Mouse (Mus musculus): ENCODE results near the gene Hdac9. TPM values are rescaled to one million over a fixed set of nuclear protein-coding genes. Genes with fewer than 3 reads are reported as not detected.

The Hdac9 gene
- polyA plus RNA-seq, 1 experiment = not detected

DNA sequence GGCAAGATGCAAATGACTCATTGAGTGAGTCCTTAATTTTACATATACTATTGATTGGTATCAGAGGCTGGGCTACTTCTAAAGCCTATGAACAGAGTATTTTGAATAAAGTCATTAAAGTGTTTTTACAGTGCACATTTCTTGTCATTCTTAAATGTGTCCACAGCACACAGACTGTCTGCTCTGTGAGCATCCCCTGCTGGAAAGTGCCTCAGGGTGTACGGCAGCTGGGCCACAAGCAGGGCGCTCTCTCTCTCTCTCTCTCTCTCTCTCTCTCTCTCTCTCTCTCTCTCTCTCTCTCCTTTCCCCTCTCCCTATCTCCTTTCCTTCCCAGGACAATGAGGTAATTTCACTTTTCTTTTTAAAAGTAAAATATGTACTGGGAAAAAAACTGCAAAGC lies 569.4 kb downstream of the Hdac9 start:
- no peaks in the 10 kb centered on the region for H3K4me1 ChIP-seq (ENCODE audit: control insufficient read depth)
- H3K27me3 ChIP-seq (ENCODE audit: control insufficient read depth) = no peaks in the 10 kb centered on the region
- TF ChIP-seq GATA1 (IDR thresholded peaks at IDR 0.05; ENCODE audit: low read length) = no peak
- TF ChIP-seq TAL1 (IDR thresholded peaks at IDR 0.05; ENCODE audit: low read length) = no peak

GRCm38 (mm10) chr12:34342761-34343160 lies 574.1 kb downstream of the Hdac9 start:
- no peaks in the 10 kb centered on the region for H3K4me1 ChIP-seq (ENCODE audit: control insufficient read depth)
- no peaks in the 10 kb centered on the region for H3K27me3 ChIP-seq (ENCODE audit: control insufficient read depth)
- TF ChIP-seq GATA1 (IDR thresholded peaks at IDR 0.05; ENCODE audit: low read length) (no peak), TAL1 (IDR thresholded peaks at IDR 0.05; ENCODE audit: low read length) (no peak)
- H3K9me3 ChIP-seq (ENCODE audit: control insufficient read depth, low read length) = no peaks in the 10 kb centered on the region
- H3K36me3 ChIP-seq (ENCODE audit: control insufficient read depth) = no peaks in the 10 kb centered on the region
- H3K4me3 ChIP-seq (replicated peaks) = no peak overlapping the region

More for the DNA sequence above, 569.4 kb downstream of the Hdac9 start:
- Histone ChIP-seq H3K9me3 (ENCODE audit: control insufficient read depth, low read length) (no peaks in the 10 kb centered on the region), H3K36me3 (ENCODE audit: control insufficient read depth) (no peaks in the 10 kb centered on the region), H3K4me3 (replicated peaks) (no peak overlapping the region)

GRCm38 (mm10) chr12:34338886-34339285 lies 578.0 kb downstream of the Hdac9 start:
- H3K27me3 ChIP-seq (ENCODE audit: control insufficient read depth) = no peaks in the 10 kb centered on the region
- no peak for TF ChIP-seq GATA1 (IDR thresholded peaks at IDR 0.05; ENCODE audit: low read length)
- no peak for TF ChIP-seq TAL1 (IDR thresholded peaks at IDR 0.05; ENCODE audit: low read length)
- H3K9me3 ChIP-seq (ENCODE audit: control insufficient read depth, low read length) = no peaks in the 10 kb centered on the region
- H3K4me1 ChIP-seq (ENCODE audit: control insufficient read depth) = no peaks in the 10 kb centered on the region
- H3K36me3 ChIP-seq (ENCODE audit: control insufficient read depth) = no peaks in the 10 kb centered on the region
- H3K4me3 ChIP-seq (replicated peaks) = no peak overlapping the region

- Histone ChIP-seq H3K4me1 (ENCODE audit: control insufficient read depth) (no peaks in the 10 kb centered on the region), H3K9me3 (ENCODE audit: control insufficient read depth, low read length) (no peaks in the 10 kb centered on the region), H3K27me3 (ENCODE audit: control insufficient read depth) (no peaks in the 10 kb centered on the region), H3K36me3 (ENCODE audit: control insufficient read depth) (no peaks in the 10 kb centered on the region), H3K4me3 (replicated peaks) (no peak overlapping the region)
- TF ChIP-seq TAL1 (IDR thresholded peaks at IDR 0.05; ENCODE audit: low read length) = no peak
- TF ChIP-seq GATA1 (IDR thresholded peaks at IDR 0.05; ENCODE audit: low read length) = no peak
Measured at GRCm38 (mm10) chr12:34334455-34335084, 582.3 kb downstream of the Hdac9 start.

DNA sequence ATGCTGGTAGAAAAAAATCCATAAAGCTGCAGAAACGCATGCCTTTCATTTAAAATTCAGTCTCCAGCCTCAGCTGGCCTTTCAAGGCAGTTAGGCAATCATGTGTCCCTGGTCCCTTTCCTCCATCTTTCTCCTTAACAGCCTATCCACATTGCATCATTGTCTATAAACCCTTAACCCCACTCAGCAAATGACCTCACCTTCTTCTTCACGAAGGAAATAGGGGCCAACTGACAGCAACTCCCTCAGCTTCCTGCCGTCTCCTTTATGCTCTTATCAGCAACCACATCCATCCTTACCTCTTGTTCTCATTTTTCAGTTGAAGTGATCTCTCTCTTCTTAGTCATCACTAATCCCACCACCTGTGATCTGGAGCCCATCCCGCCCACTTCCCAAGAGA lies 584.0 kb downstream of the Hdac9 start:
- H3K4me3 ChIP-seq (replicated peaks) = no peak overlapping the region

DNA sequence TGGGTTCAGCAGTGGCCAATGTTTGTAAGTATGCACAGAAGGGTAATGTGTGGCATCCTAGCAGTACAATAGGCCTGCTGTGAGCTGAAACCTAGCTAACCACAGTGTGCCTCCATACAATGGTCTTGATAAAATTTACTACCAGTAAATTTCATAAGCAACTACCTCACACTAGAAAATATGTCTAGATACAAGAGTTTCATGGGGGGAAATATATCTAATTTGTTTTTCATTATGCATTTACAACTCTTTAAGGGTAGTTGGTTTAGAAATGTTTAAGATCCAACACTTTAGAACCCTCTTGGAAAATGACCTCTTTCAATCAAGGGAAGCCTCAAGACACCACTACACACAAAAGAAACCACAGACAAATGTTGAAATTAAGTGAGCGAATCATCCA lies 589.8 kb downstream of the Hdac9 start:
- Histone ChIP-seq H3K9me3 (ENCODE audit: control insufficient read depth, low read length) (no peaks in the 10 kb centered on the region), H3K36me3 (ENCODE audit: control insufficient read depth) (no peaks in the 10 kb centered on the region), H3K4me3 (replicated peaks) (no peak overlapping the region), H3K27me3 (ENCODE audit: control insufficient read depth) (no peaks in the 10 kb centered on the region), H3K4me1 (ENCODE audit: control insufficient read depth) (no peaks in the 10 kb centered on the region)
- no peak for TF ChIP-seq TAL1 (IDR thresholded peaks at IDR 0.05; ENCODE audit: low read length)
- TF ChIP-seq GATA1 (IDR thresholded peaks at IDR 0.05; ENCODE audit: low read length) = no peak

More for the DNA sequence above, 584.0 kb downstream of the Hdac9 start:
- no peaks in the 10 kb centered on the region for H3K36me3 ChIP-seq (ENCODE audit: control insufficient read depth)
- no peak for TF ChIP-seq TAL1 (IDR thresholded peaks at IDR 0.05; ENCODE audit: low read length)
- no peak for TF ChIP-seq GATA1 (IDR thresholded peaks at IDR 0.05; ENCODE audit: low read length)
- no peaks in the 10 kb centered on the region for H3K9me3 ChIP-seq (ENCODE audit: control insufficient read depth, low read length)
- no peaks in the 10 kb centered on the region for H3K4me1 ChIP-seq (ENCODE audit: control insufficient read depth)
- H3K27me3 ChIP-seq (ENCODE audit: control insufficient read depth) = no peaks in the 10 kb centered on the region

DNA sequence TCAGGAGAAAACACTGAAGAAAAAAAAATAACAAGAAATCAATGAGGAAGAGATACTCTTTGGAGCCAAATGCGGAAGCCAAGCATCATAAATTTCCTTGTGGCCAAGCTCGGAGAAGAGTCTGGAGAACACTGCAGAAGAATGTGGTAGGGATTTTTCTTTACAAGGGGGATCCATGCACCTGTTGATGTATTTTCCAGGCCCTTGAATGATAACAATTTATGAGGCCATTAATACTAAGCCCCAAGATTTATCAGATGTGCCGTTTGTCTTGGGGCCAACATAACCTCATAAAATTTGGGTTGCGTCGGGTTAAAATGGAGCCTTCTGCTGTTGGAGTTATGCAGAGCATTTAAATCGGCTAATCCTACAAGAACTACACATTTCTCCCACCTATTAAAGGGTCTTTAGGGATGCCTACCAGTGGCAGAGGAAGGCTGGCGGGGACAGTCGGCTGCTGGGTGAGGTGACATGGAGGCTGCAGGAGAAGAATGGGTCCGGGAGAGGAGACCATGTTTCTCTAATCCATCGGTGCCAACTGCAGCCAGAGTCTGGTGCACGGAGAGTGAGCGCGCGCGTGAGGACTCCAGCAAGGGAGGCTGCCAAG lies 604.7 kb downstream of the Hdac9 start:
- no peak overlapping the region for H3K4me3 ChIP-seq (replicated peaks)
- no peaks in the 10 kb centered on the region for H3K4me1 ChIP-seq (ENCODE audit: control insufficient read depth)
- no peaks in the 10 kb centered on the region for H3K27me3 ChIP-seq (ENCODE audit: control insufficient read depth)
- no peaks in the 10 kb centered on the region for H3K9me3 ChIP-seq (ENCODE audit: control insufficient read depth, low read length)
- no peaks in the 10 kb centered on the region for H3K36me3 ChIP-seq (ENCODE audit: control insufficient read depth)
- no peak for TF ChIP-seq GATA1 (IDR thresholded peaks at IDR 0.05; ENCODE audit: low read length)
- no peak for TF ChIP-seq TAL1 (IDR thresholded peaks at IDR 0.05; ENCODE audit: low read length)

- Histone ChIP-seq H3K36me3 (ENCODE audit: control insufficient read depth) (no peaks in the 10 kb centered on the region), H3K4me1 (ENCODE audit: control insufficient read depth) (no peaks in the 10 kb centered on the region), H3K9me3 (ENCODE audit: control insufficient read depth, low read length) (no peaks in the 10 kb centered on the region), H3K4me3 (replicated peaks) (no peak overlapping the region), H3K27me3 (ENCODE audit: control insufficient read depth) (no peaks in the 10 kb centered on the region)
- TF ChIP-seq TAL1 (IDR thresholded peaks at IDR 0.05; ENCODE audit: low read length) (no peak), GATA1 (IDR thresholded peaks at IDR 0.05; ENCODE audit: low read length) (no peak)
Measured at GRCm38 (mm10) chr12:34305453-34305852, 611.4 kb downstream of the Hdac9 start.

GRCm38 (mm10) chr12:34292346-34292745 lies 624.5 kb downstream of the Hdac9 start:
- no peaks in the 10 kb centered on the region for H3K9me3 ChIP-seq (ENCODE audit: control insufficient read depth, low read length)
- TF ChIP-seq TAL1 (IDR thresholded peaks at IDR 0.05; ENCODE audit: low read length) = no peak
- TF ChIP-seq GATA1 (IDR thresholded peaks at IDR 0.05; ENCODE audit: low read length) = no peak
- H3K27me3 ChIP-seq (ENCODE audit: control insufficient read depth) = no peaks in the 10 kb centered on the region
- no peaks in the 10 kb centered on the region for H3K4me1 ChIP-seq (ENCODE audit: control insufficient read depth)
- no peak overlapping the region for H3K4me3 ChIP-seq (replicated peaks)
- no peaks in the 10 kb centered on the region for H3K36me3 ChIP-seq (ENCODE audit: control insufficient read depth)
